Mouse (Mus musculus) small intestine, adult 2 months (tissue): ENCODE measurements around the gene Znfx1.

Experiments
- CTCF ChIP-seq: fragments of 200-500 bp; IDR thresholded peaks from 2 replicates; pipeline ENCODE4 v1.5.1; 2012; ENCODE audit warnings: low read depth, mild to moderate bottlenecking, control low read depth, inconsistent platforms, low read length, moderate library complexity, mixed read lengths; ENCODE audit not compliant: insufficient replicate concordance, insufficient read length; ENCODE audit errors: extremely low read depth
- POLR2A ChIP-seq: fragments of 200-500 bp; IDR thresholded peaks from 2 replicates; pipeline ENCODE4 v1.6.1; 2012; ENCODE audit warnings: low read depth, mild to moderate bottlenecking, control low read depth, inconsistent platforms, low read length, moderate library complexity

DNA sequence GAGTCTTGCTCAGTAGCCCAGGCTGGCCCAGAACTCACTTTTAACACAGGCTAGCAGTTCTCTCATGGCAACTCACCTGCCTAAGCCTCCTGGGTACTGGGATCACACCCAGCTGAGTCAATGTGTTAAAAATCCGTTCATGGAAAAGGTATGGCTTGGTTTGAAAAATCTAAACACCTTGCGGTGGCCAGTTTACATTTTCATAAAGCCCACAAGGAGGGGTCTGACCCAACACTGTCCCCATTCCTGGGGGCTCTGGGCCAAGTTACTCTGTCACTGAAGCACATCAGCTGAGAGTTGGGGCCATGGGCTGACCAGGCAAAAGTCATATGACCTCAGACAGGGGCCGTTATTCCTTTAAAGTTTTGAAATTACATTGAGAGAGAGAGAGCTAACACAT is 17.6 kb upstream of the Znfx1 start:
- no peak for TF ChIP-seq CTCF
- TF ChIP-seq POLR2A, result no peak
